Mouse (Mus musculus): ENCODE measurements around the gene Ddo. TPM values are rescaled to one million over a fixed set of nuclear protein-coding genes. Genes with fewer than 3 reads are reported as not detected.

Gene Ddo
- total and polyA plus RNA-seq, 3 experiments = 33.5 to 34.1 (median 33.8) TPM

- no peak overlapping the region for H3K9ac ChIP-seq (ENCODE audit: low read depth, low read length)
- no peak overlapping the region for H3K27ac ChIP-seq
- no peak overlapping the region for H3K4me3 ChIP-seq
- no peaks in the 10 kb centered on the region for H3K79me2 ChIP-seq (replicated peaks; ENCODE audit: control insufficient read depth, insufficient read depth, low read length)
- no peak for TF ChIP-seq CTCF (IDR thresholded peaks at IDR 0.05)
- no peak for TF ChIP-seq EP300 (IDR thresholded peaks at IDR 0.05; ENCODE audit: insufficient read depth, low read depth, low read length)
- TF ChIP-seq POLR2A (IDR thresholded peaks at IDR 0.05; ENCODE audit: insufficient read depth, low read depth, low read length) = no peak
- WGBS = 77% methylated on average over 11 of the region's 11 CpGs
- 0 out of 2 replicates have a peak, but pooled peaks cover 1% of the 10 kb centered on the region for H3K4me1 ChIP-seq (ENCODE audit: control insufficient read depth, insufficient read depth, low read length)
- no peaks in the 10 kb centered on the region for H3K36me3 ChIP-seq (ENCODE audit: control insufficient read depth, insufficient read depth, low read length)
- intact Hi-C loops (cut with DNase I) = no loop called here
- no peaks in the 10 kb centered on the region for H3K27me3 ChIP-seq (ENCODE audit: control insufficient read depth, insufficient read depth, low read length)
- no peak for DNase-seq
Measured at GRCm38 (mm10) chr10:40726288-40726902, 96.6 kb downstream of the Ddo start.

GRCm38 (mm10) chr10:40726989-40727388 is 97.2 kb downstream of the Ddo start:
- WGBS = 84% methylated on average over 5 of the region's 5 CpGs
- no peak for DNase-seq
- H3K4me3 ChIP-seq = no peak overlapping the region
- H3K9ac ChIP-seq (ENCODE audit: low read depth, low read length) = no peak overlapping the region
- H3K36me3 ChIP-seq (ENCODE audit: control insufficient read depth, insufficient read depth, low read length) = no peaks in the 10 kb centered on the region
- TF ChIP-seq POLR2A (IDR thresholded peaks at IDR 0.05; ENCODE audit: insufficient read depth, low read depth, low read length) = no peak
- no peak for TF ChIP-seq CTCF (IDR thresholded peaks at IDR 0.05)
- no peak for TF ChIP-seq EP300 (IDR thresholded peaks at IDR 0.05; ENCODE audit: insufficient read depth, low read depth, low read length)
- no peak overlapping the region for H3K27ac ChIP-seq
- intact Hi-C loops (cut with DNase I) = no loop called here
- no peaks in the 10 kb centered on the region for H3K79me2 ChIP-seq (replicated peaks; ENCODE audit: control insufficient read depth, insufficient read depth, low read length)
- no peaks in the 10 kb centered on the region for H3K27me3 ChIP-seq (ENCODE audit: control insufficient read depth, insufficient read depth, low read length)
- H3K4me1 ChIP-seq (ENCODE audit: control insufficient read depth, insufficient read depth, low read length) = 0 out of 2 replicates have a peak, but pooled peaks cover 1% of the 10 kb centered on the region

DNA sequence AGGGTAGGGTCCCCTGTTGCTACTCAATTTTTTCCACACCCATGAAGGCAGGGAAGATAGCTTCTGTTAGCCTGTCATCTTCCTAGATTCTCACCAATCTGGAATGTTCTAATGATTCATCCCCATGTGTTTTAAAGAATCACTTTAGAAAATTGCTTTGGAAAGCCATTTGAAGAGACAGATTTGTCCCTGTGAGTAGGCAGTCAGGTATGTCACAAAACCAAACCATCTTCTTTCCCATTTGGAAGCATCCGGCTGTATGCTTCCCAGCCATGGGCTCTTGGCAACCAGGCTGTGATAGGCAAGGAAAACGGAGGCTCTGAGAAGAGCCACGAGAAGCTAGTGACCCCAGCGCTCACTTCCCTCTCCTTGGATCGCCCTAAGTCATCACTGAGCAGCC is 100.4 kb downstream of the Ddo start:
- Histone ChIP-seq H3K79me2 (replicated peaks; ENCODE audit: control insufficient read depth, insufficient read depth, low read length) (no peaks in the 10 kb centered on the region), H3K9ac (ENCODE audit: low read depth, low read length) (no peak overlapping the region), H3K4me1 (ENCODE audit: control insufficient read depth, insufficient read depth, low read length) (no peaks in the 10 kb centered on the region), H3K4me3 (no peak overlapping the region), H3K36me3 (ENCODE audit: control insufficient read depth, insufficient read depth, low read length) (no peaks in the 10 kb centered on the region), H3K27ac (no peak overlapping the region), H3K27me3 (ENCODE audit: control insufficient read depth, insufficient read depth, low read length) (no peaks in the 10 kb centered on the region)
- no peak for TF ChIP-seq EP300 (IDR thresholded peaks at IDR 0.05; ENCODE audit: insufficient read depth, low read depth, low read length)
- TF ChIP-seq CTCF (IDR thresholded peaks at IDR 0.05) = no peak
- TF ChIP-seq POLR2A (IDR thresholded peaks at IDR 0.05; ENCODE audit: insufficient read depth, low read depth, low read length) = no peak
- intact Hi-C loops (cut with DNase I) = no loop called here
- 84% methylated on average over 5 of the region's 5 CpGs for WGBS
- no peak for DNase-seq

Other genes with a start within 250 kb of the Ddo start
- gene Slc22a16, start 59.7 kb upstream of the Ddo start, total RNA-seq (2021) = not detected
- 0.04 TPM in 1 of 2 replicates, not detected in the other for gene Slc22a16, start 59.7 kb upstream of the Ddo start, polyA plus RNA-seq (2012; rRNA removed)
- 1 to 10 TPM in 1 of 2 experiments, under 1 TPM in 1; 0.89 to 1.2 TPM for gene Mettl24, start 53.3 kb downstream of the Ddo start, total RNA-seq (2021)
- gene Mettl24, start 53.3 kb downstream of the Ddo start, polyA plus RNA-seq (2012; rRNA removed) = 1.1 and 1.3 TPM in 2 replicates

All from heart, adult 2 months (tissue).